ENCODE assay signal across 15 mouse cellular contexts in genomic region chr8:101442563-101442962, GRCm38 (mm10).
"Had no signal": no experiment of that assay in that cellular context is flagged by ENCODE, and none has a peak within 500 bp of the region (broad histone marks: within the 10 kb centered on the region; RNA-seq: fewer than 3 reads in every experiment).

No protein-coding gene starts in this region.

- H3K9me3 ChIP-seq: midbrain, embryonic 10.5 days had no signal

- DNase-seq: lung, adult 18-20 months; lung, embryonic 14.5 days; lung, postnatal 4 days; midbrain, embryonic 14.5 days; retina, postnatal 1 day; right cerebral cortex, adult 18-20 months; right cerebral cortex, postnatal 25 days; right cerebral cortex, postnatal 4 days; spleen, adult 18-20 months; thymus, adult 18-20 months; thymus, postnatal 14 days; thymus, postnatal 36 days had no signal

- H3K4me1 ChIP-seq: midbrain, embryonic 10.5 days had no signal

- H3K4me3 ChIP-seq: midbrain, embryonic 10.5 days; myocyte had no signal

- H3K9ac ChIP-seq: liver, embryonic 14.5 days; lung, embryonic 14.5 days had no signal

- H3K27ac ChIP-seq: liver, embryonic 14.5 days; midbrain, embryonic 10.5 days had no signal

- H3K4me2 ChIP-seq: lung, embryonic 14.5 days had no signal

- H3K36me3 ChIP-seq: midbrain, embryonic 10.5 days had no signal
